Comparison of ENCODE assay signal across 9 mouse cellular contexts in genomic region chr15:77882797-77883696, GRCm38 (mm10). TPM values are rescaled to one million over a fixed set of nuclear protein-coding genes. Genes with fewer than 3 reads are reported as not detected.
A peak's percentile ranks its signal among the peaks of the same experiment; 100 is the strongest.
DNase-seq lines count a peak whose midpoint lies in the region; ATAC-seq and TF ChIP-seq lines count a peak whose summit lies in the region.
"Had no signal": no experiment of that assay in that cellular context is flagged by ENCODE, and none has a peak within 500 bp of the region (broad histone marks: within the 10 kb centered on the region; RNA-seq: fewer than 3 reads in every experiment).

No protein-coding gene starts in this region.

- DNase-seq in heart, adult 2 months, result peak in 1 of 2 experiments; percentile 40
- DNase-seq in heart, postnatal 25 days (ENCODE audit: low spot score), result no peak
- peak; percentile 23 for DNase-seq in brain, embryonic 14.5 days (ENCODE audit: low read depth)
- DNase-seq in lung, adult 2 months, result peak; percentile 66
- DNase-seq in spleen, adult 12 weeks (ENCODE audit: low spot score), result no peak

- no peak for TF ChIP-seq EP300 in heart, adult 2 months (IDR thresholded peaks at IDR 0.05; ENCODE audit: insufficient read depth, low read depth, low read length)

- no peak for TF ChIP-seq CTCF in heart, adult 2 months (IDR thresholded peaks at IDR 0.05)
- no peak for TF ChIP-seq CTCF in brain, embryonic 14.5 days (IDR thresholded peaks at IDR 0.05; ENCODE audit: borderline replicate concordance, extremely low read depth, insufficient read depth, insufficient read length)
- TF ChIP-seq CTCF in lung, adult 2 months (IDR thresholded peaks at IDR 0.05; ENCODE audit: insufficient read depth, low read length), result no peak

- H3K27ac ChIP-seq in heart, adult 2 months, result peak overlapping the region; percentile 51
- peak overlapping the region; percentile 90 for H3K27ac ChIP-seq in intestine, embryonic 15.5 days
- H3K27ac ChIP-seq in forebrain, embryonic 15.5 days (replicated peaks), result no peak overlapping the region
- H3K27ac ChIP-seq: macrophage had no signal

- H3K79me2 ChIP-seq in heart, adult 2 months (replicated peaks; ENCODE audit: control insufficient read depth, insufficient read depth, low read length), result no peaks in the 10 kb centered on the region

- no peaks in the 10 kb centered on the region for H3K27me3 ChIP-seq in heart, adult 2 months (ENCODE audit: control insufficient read depth, insufficient read depth, low read length)
- H3K27me3 ChIP-seq in intestine, embryonic 15.5 days (replicated peaks), result no peaks in the 10 kb centered on the region
- H3K27me3 ChIP-seq in forebrain, embryonic 15.5 days, result no peaks in the 10 kb centered on the region

- TF ChIP-seq POLR2A in heart, adult 2 months (IDR thresholded peaks at IDR 0.05; ENCODE audit: insufficient read depth, low read depth, low read length), result no peak
- no peak for TF ChIP-seq POLR2A in brain, embryonic 14.5 days (IDR thresholded peaks at IDR 0.05; ENCODE audit: borderline replicate concordance, extremely low read depth, insufficient read depth, insufficient read length, poor library complexity, severe bottlenecking)
- 0 out of 2 replicates have a peak, but pooled peaks have one; percentile 1 for TF ChIP-seq POLR2A in lung, adult 2 months (IDR thresholded peaks at IDR 0.05; ENCODE audit: borderline replicate concordance, extremely low read depth, low read depth, low read length)

- 44% methylated on average over 17 of the region's 17 CpGs for WGBS in heart, adult 2 months
- 19% methylated on average over 17 of the region's 17 CpGs for WGBS in intestine, embryonic 15.5 days
- WGBS in lung, adult 2 months, result 31% methylated on average over 16 of the region's 17 CpGs
- WGBS in forebrain, embryonic 15.5 days, result 18% methylated on average over 15 of the region's 17 CpGs

- peak; percentile 63 for ATAC-seq in intestine, embryonic 15.5 days
- ATAC-seq in megakaryocyte-erythroid progenitor cell, adult 5-6 weeks (replicated peaks; ENCODE audit: low FRiP score, low TSS enrichment, poor library complexity, severe bottlenecking), result no peak
- no peak for ATAC-seq in forebrain, embryonic 15.5 days (replicated peaks)

- no peaks in the 10 kb centered on the region for H3K9me3 ChIP-seq in intestine, embryonic 15.5 days
- no peaks in the 10 kb centered on the region for H3K9me3 ChIP-seq in forebrain, embryonic 15.5 days

- H3K9ac ChIP-seq in heart, adult 2 months (ENCODE audit: low read depth, low read length), result no peak overlapping the region
- H3K9ac ChIP-seq in intestine, embryonic 15.5 days, result peak overlapping the region; percentile 26; the same call in 1 of the 2 replicates
- no peak overlapping the region for H3K9ac ChIP-seq in forebrain, embryonic 15.5 days (replicated peaks)

- no peaks in the 10 kb centered on the region for H3K36me3 ChIP-seq in heart, adult 2 months (ENCODE audit: control insufficient read depth, insufficient read depth, low read length)
- H3K36me3 ChIP-seq in intestine, embryonic 15.5 days, result no peaks in the 10 kb centered on the region
- H3K36me3 ChIP-seq in forebrain, embryonic 15.5 days, result no peaks in the 10 kb centered on the region

- peak overlapping the region; percentile 34 for H3K4me2 ChIP-seq in intestine, embryonic 15.5 days (replicated peaks)
- H3K4me2 ChIP-seq in forebrain, embryonic 15.5 days (replicated peaks), result no peak overlapping the region

- intact Hi-C loops in heart, adult 2 months (cut with DNase I), result no loop called here
- intact Hi-C loops in heart, postnatal 25 days (cut with DNase I), result no loop called here

- H3K4me3 ChIP-seq in heart, adult 2 months, result no peak overlapping the region
- H3K4me3 ChIP-seq in intestine, embryonic 15.5 days (replicated peaks), result no peak overlapping the region
- no peak overlapping the region for H3K4me3 ChIP-seq in lung, adult 2 months (replicated peaks; ENCODE audit: extremely low read depth, low read depth, low read length)
- H3K4me3 ChIP-seq in forebrain, embryonic 15.5 days, result no peak overlapping the region

- H3K4me1 ChIP-seq in heart, adult 2 months (ENCODE audit: control insufficient read depth, insufficient read depth, low read length), result no peaks in the 10 kb centered on the region
- peaks cover 27% of the 10 kb centered on the region for H3K4me1 ChIP-seq in intestine, embryonic 15.5 days (replicated peaks)
- H3K4me1 ChIP-seq in lung, adult 2 months (ENCODE audit: control insufficient read depth, insufficient read depth, low read length), result peaks cover 7% of the 10 kb centered on the region
- H3K4me1 ChIP-seq in forebrain, embryonic 15.5 days, result no peaks in the 10 kb centered on the region

RNA-seq across cellular contexts. Expression of gene Myh9, which starts 41.1 kb away (rescaled TPM):
- total RNA-seq in heart, adult 2 months (2021), result 100 to 1,000 TPM in 1 of 2 experiments, 10 to 100 TPM in 1; 88.3 to 111 TPM
- 30.4 and 46.8 TPM in 2 replicates for polyA plus RNA-seq in heart, adult 2 months (2012; rRNA removed)
- 100 to 1,000 TPM; 122 to 124 TPM for total RNA-seq in heart, postnatal 25 days (2021)
- polyA plus RNA-seq in brain, embryonic 14.5 days (2012; rRNA removed), result 12.1 and 29.9 TPM in 2 replicates
- polyA plus RNA-seq in intestine, embryonic 15.5 days (2015; fragmentation: Nextera tagmentation; extraction: Ambion mirVana), result 51.6 and 52.9 TPM in 2 replicates
- 133 and 162 TPM in 2 replicates for polyA plus RNA-seq in lung, adult 2 months (2012; rRNA removed)
- total RNA-seq in megakaryocyte-erythroid progenitor cell, adult 5-6 weeks (2014; fragmentation: Nextera tagmentation), result 98.3 and 144 TPM in 2 replicates
- 195 and 198 TPM in 2 replicates for total RNA-seq in megakaryocyte-erythroid progenitor cell, adult 5-6 weeks (2017)
- 12.3 and 12.4 TPM in 2 replicates for polyA plus RNA-seq in forebrain, embryonic 15.5 days (2015; fragmentation: Nextera tagmentation; extraction: Ambion mirVana)

RNA-seq across cellular contexts. Expression of gene Txn2, which starts 45.8 kb away (rescaled TPM):
- 100 to 1,000 TPM; 260 to 299 TPM for total RNA-seq in heart, adult 2 months (2021)
- polyA plus RNA-seq in heart, adult 2 months (2012; rRNA removed), result 403 and 411 TPM in 2 replicates
- 100 to 1,000 TPM; 278 to 282 TPM for total RNA-seq in heart, postnatal 25 days (2021)
- polyA plus RNA-seq in brain, embryonic 14.5 days (2012; rRNA removed), result 163 and 168 TPM in 2 replicates
- 314 and 350 TPM in 2 replicates for polyA plus RNA-seq in intestine, embryonic 15.5 days (2015; fragmentation: Nextera tagmentation; extraction: Ambion mirVana)
- polyA plus RNA-seq in lung, adult 2 months (2012; rRNA removed), result 138 and 165 TPM in 2 replicates
- total RNA-seq in megakaryocyte-erythroid progenitor cell, adult 5-6 weeks (2014; fragmentation: Nextera tagmentation), result 335 and 427 TPM in 2 replicates
- total RNA-seq in megakaryocyte-erythroid progenitor cell, adult 5-6 weeks (2017), result 80.6 and 101 TPM in 2 replicates
- 230 and 238 TPM in 2 replicates for polyA plus RNA-seq in forebrain, embryonic 15.5 days (2015; fragmentation: Nextera tagmentation; extraction: Ambion mirVana)

Comparison
In these comparisons a context has a peak if more than half of its experiments do, and no peak if none do; other contexts are left out.
1. DNase-seq: peak in brain, embryonic 14.5 days (single experiment) and lung, adult 2 months (single experiment); none in heart, postnatal 25 days (single experiment) and spleen, adult 12 weeks (single experiment).